Mouse (Mus musculus) 3134 (cell line): Measurements from ENCODE around the gene Tcf20.
"Not testable (repeated sequence)": the region's sequence is repeated elsewhere in the genome, so short reads cannot be mapped to it uniquely, and the experiment has no call there.

Experiments
- DNase-seq: peaks from one replicate; pipeline ENCODE4 v3.0.0-alpha.2; 2011; ENCODE audit warnings: low spot score; ENCODE audit not compliant: insufficient read length; ENCODE audit errors: extremely low read depth

Gene Tcf20

GRCm38 (mm10) chr15:82829917-82830316 lies 157.8 kb downstream of the Tcf20 start:
- no peak for DNase-seq

- DNase-seq, result no peak
These were observed 161.8 kb downstream of the Tcf20 start for GRCm38 (mm10) chr15:82825866-82826265.

GRCm38 (mm10) chr15:82822347-82822746 lies 165.3 kb downstream of the Tcf20 start:
- DNase-seq, result no peak

- DNase-seq, result no peak
These were observed 166.0 kb downstream of the Tcf20 start for GRCm38 (mm10) chr15:82821657-82822056.

- no peak for DNase-seq
These were observed 172.4 kb downstream of the Tcf20 start for GRCm38 (mm10) chr15:82815296-82815695.

GRCm38 (mm10) chr15:82814806-82815205 lies 172.9 kb downstream of the Tcf20 start:
- peak; percentile 18 for DNase-seq

- DNase-seq, result no peak
These were observed 173.4 kb downstream of the Tcf20 start for GRCm38 (mm10) chr15:82814321-82814720.

- no peak for DNase-seq
These were observed 177.1 kb downstream of the Tcf20 start for GRCm38 (mm10) chr15:82810556-82810955.

- DNase-seq, result no peak
These were observed 178.2 kb downstream of the Tcf20 start for GRCm38 (mm10) chr15:82809511-82809910.

- DNase-seq, result no peak
These were observed 180.5 kb downstream of the Tcf20 start for GRCm38 (mm10) chr15:82806969-82807763.

- DNase-seq, result peak; percentile 32
These were observed 182.7 kb downstream of the Tcf20 start for GRCm38 (mm10) chr15:82804708-82805639.

GRCm38 (mm10) chr15:82795936-82796440 lies 191.7 kb downstream of the Tcf20 start:
- no peak for DNase-seq

GRCm38 (mm10) chr15:82794277-82794676 lies 193.4 kb downstream of the Tcf20 start, which contains the start of gene Cyp2d26:
Gene Cyp2d26 (minus strand): TSS chr15:82794294.
- no peak for DNase-seq

GRCm38 (mm10) chr15:82793868-82794267 lies 193.8 kb downstream of the Tcf20 start:
- no peak for DNase-seq

GRCm38 (mm10) chr15:82793454-82793853 lies 194.2 kb downstream of the Tcf20 start:
- no peak for DNase-seq

GRCm38 (mm10) chr15:82792566-82792965 lies 195.1 kb downstream of the Tcf20 start:
- DNase-seq, result no peak

GRCm38 (mm10) chr15:82784581-82784980 lies 203.1 kb downstream of the Tcf20 start:
- no peak for DNase-seq

- DNase-seq, result no peak
These were observed 203.9 kb downstream of the Tcf20 start for GRCm38 (mm10) chr15:82783800-82784199.

GRCm38 (mm10) chr15:82777856-82778255 lies 209.8 kb downstream of the Tcf20 start:
- DNase-seq, result not testable (repeated sequence)

GRCm38 (mm10) chr15:82765943-82766342 lies 221.7 kb downstream of the Tcf20 start:
- DNase-seq, result no peak

- DNase-seq, result no peak
These were observed 222.8 kb downstream of the Tcf20 start for GRCm38 (mm10) chr15:82764881-82765280.
